Mouse (Mus musculus) limb, embryonic 11.5 days (tissue): Measurements from ENCODE around the gene Banf2. TPM values are rescaled to one million over a fixed set of nuclear protein-coding genes. Genes with fewer than 3 reads are reported as not detected.
A peak's percentile ranks its signal among the peaks of the same experiment; 100 is the strongest.

ENCODE experiments used
- ATAC-seq: fragments of 200-750 bp; cut with Nextera tagmentation; 2 replicates; pipeline ENCODE4 v1.8.0; 2017; ENCODE audit warnings: low read depth; ENCODE audit not compliant: insufficient number of reproducible peaks, low FRiP score, low TSS enrichment
- DNase-seq: peaks from one replicate; pipeline ENCODE4 v3.0.0-alpha.2; 2015; ENCODE audit warnings: low spot score
- H3K27ac ChIP-seq: fragments of 300-500 bp; sonication (generic); replicated peaks from 2 replicates; pipeline ENCODE4 v1.5.1; 2014; ENCODE audit warnings: low read depth, mild to moderate bottlenecking, low read length
- H3K27me3 ChIP-seq: fragments of 300-500 bp; sonication (generic); 2 replicates; pipeline ENCODE4 v1.6.1; 2014; ENCODE audit warnings: mild to moderate bottlenecking, low read length, mixed read lengths; ENCODE audit not compliant: control insufficient read depth, insufficient read depth
- H3K36me3 ChIP-seq: fragments of 300-500 bp; sonication (generic); 2 replicates; pipeline ENCODE4 v1.6.1; 2014; ENCODE audit warnings: mild to moderate bottlenecking, low read length, moderate library complexity, mixed read lengths; ENCODE audit not compliant: control insufficient read depth, insufficient read depth
- H3K4me1 ChIP-seq: fragments of 300-500 bp; sonication (generic); 2 replicates; pipeline ENCODE4 v1.6.1; 2014; ENCODE audit warnings: low read length, mixed read lengths; ENCODE audit not compliant: control insufficient read depth, insufficient read depth
- H3K4me2 ChIP-seq: fragments of 300-500 bp; sonication (generic); 2 replicates; pipeline ENCODE4 v1.6.1; 2014; ENCODE audit warnings: low read depth, mild to moderate bottlenecking, moderate library complexity; ENCODE audit not compliant: severe bottlenecking
- H3K4me3 ChIP-seq: fragments of 300-500 bp; sonication (generic); 2 replicates; pipeline ENCODE4 v1.5.1; 2014; ENCODE audit warnings: low read depth, low read length
- H3K9ac ChIP-seq: fragments of 300-500 bp; sonication (generic); 2 replicates; pipeline ENCODE4 v1.6.1; 2014; ENCODE audit warnings: mild to moderate bottlenecking, low read length
- H3K9me3 ChIP-seq: fragments of 300-500 bp; sonication (generic); 2 replicates; pipeline ENCODE4 v1.6.1; 2016; ENCODE audit warnings: low read length; ENCODE audit not compliant: control insufficient read depth
- WGBS: fragments of 180-500 bp; shearing (Covaris S2); extraction: QIAGEN DNeasy Blood & Tissue Kit; methylation state at CpG from one replicate; pipeline ENCODE4 v1.1.7; 2014; 5-methylcytosine and 5-hydroxymethylcytosine counted together
- polyA plus RNA-seq: library from polyadenylated mRNA; unstranded; fragments of >200 nt; fragmentation: Nextera tagmentation; extraction: Ambion mirVana; gene quantifications from 2 replicates; pipeline ENCODE4 v1.2.1, GENCODE M21; 2014

The Banf2 gene
- polyA plus RNA-seq, 1 experiment from 2014 or later: not detected

DNA sequence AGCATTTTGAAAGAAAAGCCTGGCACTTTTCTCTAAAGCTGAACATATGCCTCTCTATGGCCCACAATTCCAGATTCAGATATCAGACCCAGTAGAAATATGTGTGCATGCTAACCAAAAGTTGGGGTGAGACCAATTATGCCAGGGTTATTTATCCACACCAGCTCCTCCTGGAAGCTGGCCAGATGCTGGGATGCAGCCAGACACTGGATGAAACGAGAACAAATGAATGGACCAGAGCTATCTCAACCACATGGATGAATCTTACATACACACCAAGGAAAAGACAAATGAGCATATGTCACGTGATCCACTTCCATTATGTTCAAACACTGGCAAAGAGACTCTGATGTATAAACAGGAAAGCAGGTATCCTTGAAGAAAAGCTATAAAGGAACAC lies 29.3 kb upstream of the Banf2 start:
- Histone ChIP-seq H3K9ac (no peak overlapping the region), H3K4me2 (no peak overlapping the region), H3K27ac (no peak overlapping the region), H3K27me3 (no peaks in the 10 kb centered on the region), H3K4me1 (no peaks in the 10 kb centered on the region; the same call in 1 of the 2 replicates), H3K36me3 (no peaks in the 10 kb centered on the region), H3K9me3 (no peaks in the 10 kb centered on the region), H3K4me3 (no peak overlapping the region)
- ATAC-seq (no peak), DNase-seq (no peak)
- 82% methylated on average over 2 of the region's 2 CpGs for WGBS

DNA sequence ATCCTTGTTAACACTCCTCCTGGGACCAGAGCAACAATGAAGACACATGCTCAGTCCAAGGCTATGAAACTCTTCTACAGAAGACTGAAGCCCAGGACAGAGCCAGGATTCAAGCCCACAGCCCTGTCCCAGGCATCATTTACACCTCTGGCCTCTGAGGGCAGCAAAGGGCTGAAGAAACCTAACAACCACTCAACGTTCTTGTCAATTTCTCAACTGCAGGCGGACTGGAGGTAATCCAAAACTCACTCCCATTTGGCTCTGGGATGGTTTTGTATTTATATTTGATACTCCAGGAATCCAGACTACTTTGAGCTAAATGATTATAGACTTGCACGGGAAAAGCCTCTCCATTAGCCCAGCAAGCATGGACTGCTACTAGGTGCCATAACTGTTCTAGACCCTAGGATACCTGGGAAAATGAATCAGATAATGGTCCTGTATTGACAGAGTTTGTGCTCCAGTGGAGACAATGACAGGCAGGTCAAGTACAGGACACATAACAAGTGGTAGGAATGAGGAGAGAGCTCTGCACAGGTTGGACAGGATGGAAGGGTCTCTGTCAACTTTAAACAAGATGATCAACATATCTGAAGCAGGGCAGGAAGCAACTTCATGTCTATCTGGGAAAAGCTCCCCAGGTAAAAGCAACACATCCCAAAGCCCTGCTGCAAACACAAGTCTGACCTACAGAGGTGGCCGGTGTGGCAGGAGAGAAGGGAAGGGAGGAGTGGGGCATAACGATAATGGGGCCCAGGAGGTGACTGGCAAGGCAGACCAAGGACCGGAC lies 27.5 kb upstream of the Banf2 start:
- Histone ChIP-seq H3K4me1 (peaks cover 2% of the 10 kb centered on the region; the same call in 1 of the 2 replicates), H3K27me3 (no peaks in the 10 kb centered on the region), H3K36me3 (no peaks in the 10 kb centered on the region), H3K27ac (no peak overlapping the region), H3K4me2 (no peak overlapping the region), H3K9ac (no peak overlapping the region), H3K9me3 (no peaks in the 10 kb centered on the region), H3K4me3 (no peak overlapping the region)
- 82% methylated on average over 6 of the region's 6 CpGs for WGBS
- no peak for DNase-seq
- no peak for ATAC-seq

DNA sequence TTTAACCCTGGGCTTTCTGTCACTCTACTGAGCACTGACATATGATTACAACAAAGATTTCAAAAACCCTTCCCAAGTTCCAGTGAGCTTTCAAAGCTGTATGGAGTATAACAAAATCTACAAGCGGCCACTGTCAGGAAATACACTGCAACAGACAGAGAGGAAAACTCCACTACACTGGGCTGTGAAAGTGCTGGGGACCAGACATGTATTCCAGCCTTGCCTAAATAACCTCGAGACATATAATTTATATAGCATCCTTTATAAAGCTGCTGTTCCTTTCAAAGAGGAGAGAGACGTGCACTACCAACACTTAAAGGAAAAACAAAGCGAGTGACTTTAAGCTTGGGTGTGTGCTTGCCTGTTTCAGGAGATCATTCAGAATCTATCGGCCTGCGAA lies 26.2 kb upstream of the Banf2 start:
- H3K4me3 ChIP-seq: no peak overlapping the region
- H3K4me1 ChIP-seq: peaks cover 2% of the 10 kb centered on the region; the same call in 1 of the 2 replicates
- no peaks in the 10 kb centered on the region for H3K9me3 ChIP-seq
- H3K4me2 ChIP-seq: no peak overlapping the region
- H3K36me3 ChIP-seq: no peaks in the 10 kb centered on the region
- DNase-seq (no peak), ATAC-seq (no peak)
- H3K27ac ChIP-seq: no peak overlapping the region
- H3K9ac ChIP-seq: no peak overlapping the region
- no peaks in the 10 kb centered on the region for H3K27me3 ChIP-seq
- WGBS: 93% methylated on average over 6 of the region's 6 CpGs

DNA sequence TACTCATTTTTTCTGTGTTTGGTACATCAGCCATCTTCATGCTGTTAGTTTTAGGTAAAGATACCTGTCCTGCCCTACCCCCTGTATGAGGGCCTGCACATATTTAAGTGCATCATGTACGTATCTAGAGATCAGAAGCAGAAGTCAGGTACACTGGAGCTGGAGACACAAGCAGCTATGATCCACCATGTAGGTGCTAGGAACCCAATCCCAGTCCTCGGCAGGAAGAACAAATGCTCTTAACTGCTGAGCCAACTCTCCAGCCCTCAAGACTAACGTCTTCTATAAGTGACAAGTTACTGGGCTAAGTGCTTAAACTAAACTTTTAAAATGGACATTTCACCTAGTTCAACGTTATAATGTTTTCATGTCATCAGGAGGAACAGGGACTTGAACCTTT lies 25.6 kb upstream of the Banf2 start:
- no peak overlapping the region for H3K9ac ChIP-seq
- no peak overlapping the region for H3K4me3 ChIP-seq
- H3K27me3 ChIP-seq: no peaks in the 10 kb centered on the region
- no peaks in the 10 kb centered on the region for H3K36me3 ChIP-seq
- H3K9me3 ChIP-seq: no peaks in the 10 kb centered on the region
- 89% methylated on average over 4 of the region's 4 CpGs for WGBS
- H3K4me2 ChIP-seq: no peak overlapping the region
- H3K27ac ChIP-seq: no peak overlapping the region
- peaks cover 2% of the 10 kb centered on the region; the same call in 1 of the 2 replicates for H3K4me1 ChIP-seq
- DNase-seq (no peak), ATAC-seq (no peak)

DNA sequence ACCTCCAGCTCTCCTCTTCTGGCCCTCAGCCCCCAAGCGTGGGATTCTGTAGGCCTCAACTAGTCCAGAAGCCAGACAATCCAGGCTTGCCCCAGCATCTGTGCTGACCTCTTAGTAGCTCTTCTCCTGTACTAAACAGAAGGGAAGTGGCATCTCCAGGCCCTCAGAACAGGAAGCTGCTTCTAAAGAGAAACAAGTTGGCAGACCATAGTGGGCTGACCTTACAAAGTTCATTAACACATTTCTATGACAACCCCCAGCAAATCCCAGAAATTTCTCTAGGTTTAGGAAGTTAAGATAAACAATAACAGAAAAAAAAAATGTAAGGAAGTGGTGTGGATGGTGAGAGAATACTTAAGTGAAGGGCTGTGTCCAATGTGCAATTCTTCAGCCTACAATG lies 23.8 kb upstream of the Banf2 start:
- WGBS: 85% methylated on average over 1 of the region's 1 CpGs
- H3K9ac ChIP-seq: no peak overlapping the region
- no peaks in the 10 kb centered on the region for H3K36me3 ChIP-seq
- H3K4me2 ChIP-seq: no peak overlapping the region; the same call in 1 of the 2 replicates
- H3K27me3 ChIP-seq: no peaks in the 10 kb centered on the region
- peaks cover 2% of the 10 kb centered on the region; the same call in 1 of the 2 replicates for H3K4me1 ChIP-seq
- H3K27ac ChIP-seq: no peak overlapping the region
- no peak overlapping the region for H3K4me3 ChIP-seq
- H3K9me3 ChIP-seq: no peaks in the 10 kb centered on the region
- DNase-seq (no peak), ATAC-seq (no peak)

DNA sequence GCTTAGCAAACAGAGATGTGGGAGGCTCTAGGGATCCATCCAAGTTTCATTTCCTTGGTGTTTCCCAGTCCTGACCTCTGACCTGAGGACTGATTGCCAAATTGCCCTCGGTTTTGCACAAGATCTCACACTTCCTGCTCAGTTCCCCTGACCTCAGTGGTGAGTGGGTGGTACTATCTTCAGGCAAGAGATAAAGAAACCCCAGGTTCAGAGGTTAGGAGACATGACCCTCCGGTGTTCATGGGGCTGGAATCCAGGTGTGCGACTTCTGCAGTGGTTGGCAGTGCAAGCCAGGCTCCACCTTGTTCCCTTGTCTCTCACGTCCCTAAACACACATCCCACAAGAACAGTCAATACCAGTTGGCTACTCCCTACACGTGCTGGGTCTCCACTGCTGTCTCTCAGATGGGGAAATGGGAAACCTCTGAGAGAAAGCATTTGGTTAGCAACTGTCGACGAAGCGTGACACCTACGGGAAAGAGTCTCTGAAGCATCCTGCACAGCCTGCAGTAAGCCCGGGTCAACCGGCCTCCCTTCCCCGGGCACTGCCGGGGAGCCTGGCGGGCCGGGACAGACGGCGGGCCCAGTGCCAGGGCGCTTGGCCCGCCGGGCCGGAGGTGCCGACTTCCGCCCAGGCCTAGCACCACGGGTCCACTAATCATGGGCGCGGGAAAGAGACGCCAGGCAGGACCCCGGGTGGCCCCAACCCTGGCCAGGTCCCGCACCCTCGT lies 23.1 kb upstream of the Banf2 start:
- no peaks in the 10 kb centered on the region for H3K27me3 ChIP-seq
- peak overlapping the region; percentile 87 for H3K9ac ChIP-seq
- H3K4me3 ChIP-seq: peak overlapping the region; percentile 83
- WGBS: 1% methylated on average over 30 of the region's 30 CpGs
- peak overlapping the region; percentile 89; the same call in 1 of the 2 replicates for H3K27ac ChIP-seq
- peak overlapping the region; percentile 75 for H3K4me2 ChIP-seq
- H3K4me1 ChIP-seq: peaks cover 2% of the 10 kb centered on the region; the same call in 1 of the 2 replicates
- no peaks in the 10 kb centered on the region for H3K36me3 ChIP-seq
- ATAC-seq (0 out of 2 replicates have a peak, but pooled peaks have one; percentile 10), DNase-seq (no peak)
- H3K9me3 ChIP-seq: no peaks in the 10 kb centered on the region

DNA sequence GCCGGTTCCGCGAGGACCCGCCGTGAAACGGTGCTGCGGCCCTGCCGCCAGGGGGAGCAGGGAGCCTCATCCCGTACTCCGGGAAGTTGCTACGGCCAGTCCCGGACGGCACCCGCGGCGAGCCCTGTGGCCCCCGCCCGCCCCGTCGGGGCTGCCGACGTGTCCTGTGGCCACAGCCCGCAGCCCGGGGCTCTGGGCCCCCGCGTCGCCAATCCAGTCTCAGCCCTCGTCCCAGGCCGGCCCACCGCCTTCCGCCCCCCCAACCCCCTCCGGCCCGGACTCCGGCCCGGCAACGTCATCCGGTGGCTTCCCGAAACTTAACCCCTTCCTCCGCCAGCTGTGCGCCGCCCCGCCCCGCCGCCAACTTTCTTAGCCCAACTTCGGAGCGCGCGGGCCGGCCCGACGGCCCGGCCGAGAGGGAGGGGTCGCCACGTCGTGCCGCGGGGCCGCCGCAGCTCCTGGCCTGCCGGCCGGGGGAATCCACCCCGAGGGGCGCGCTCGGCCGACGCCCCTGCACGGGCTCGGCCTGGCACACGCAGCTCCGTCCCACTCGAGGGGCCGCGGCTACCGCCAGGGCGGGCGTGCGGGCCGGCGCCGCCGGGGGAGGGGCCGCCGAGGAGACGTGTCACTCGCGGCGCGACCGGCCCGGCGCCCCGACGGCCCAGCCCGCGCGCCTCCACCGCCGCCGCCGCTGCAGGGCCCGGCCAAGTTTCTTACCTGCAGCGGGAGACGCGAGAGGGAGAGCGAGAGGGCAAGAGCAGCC lies 22.4 kb upstream of the Banf2 start:
- H3K27me3 ChIP-seq: no peaks in the 10 kb centered on the region
- H3K27ac ChIP-seq: peak overlapping the region; percentile 89
- no peaks in the 10 kb centered on the region for H3K9me3 ChIP-seq
- DNase-seq (peak; percentile 87), ATAC-seq (peak; percentile 21; the same call in 1 of the 2 replicates)
- under 1% methylated on average over 41 of the region's 107 CpGs for WGBS
- peak overlapping the region; percentile 83 for H3K4me3 ChIP-seq
- no peaks in the 10 kb centered on the region for H3K36me3 ChIP-seq
- H3K4me2 ChIP-seq: peak overlapping the region; percentile 75
- peaks cover 2% of the 10 kb centered on the region; the same call in 1 of the 2 replicates for H3K4me1 ChIP-seq
- peak overlapping the region; percentile 87 for H3K9ac ChIP-seq

DNA sequence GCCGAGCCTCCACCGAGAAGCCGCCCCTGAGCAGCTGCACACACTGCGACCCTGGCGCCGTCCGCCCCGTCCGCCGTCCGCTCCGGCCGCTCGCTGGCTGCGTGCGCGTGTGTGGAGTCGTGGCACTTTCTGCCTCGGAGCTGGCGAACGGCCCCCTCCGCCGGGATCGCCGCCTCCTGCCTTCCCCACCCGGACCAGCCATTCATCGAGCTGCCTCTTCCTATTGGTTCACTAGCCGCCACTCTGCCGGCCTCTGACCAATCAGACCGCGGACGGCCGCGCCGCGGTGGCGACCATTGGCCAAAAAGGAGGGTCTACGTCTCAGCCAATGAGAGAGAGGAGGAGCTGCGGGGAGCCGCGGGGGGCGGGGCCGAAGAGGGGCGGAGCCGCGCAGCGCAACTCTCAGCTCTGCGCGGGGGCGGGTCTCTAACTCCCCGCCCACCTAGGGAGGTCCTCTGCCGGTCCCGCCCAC lies 21.7 kb upstream of the Banf2 start, which contains the start of gene Rrbp1:
Gene Rrbp1, minus strand, starts transcription at position 184 of the 472 bp plus-strand sequence.
- H3K9ac ChIP-seq: peak within 1 kb of the TSS; percentile 87
- no peaks in the 10 kb centered on the region for H3K27me3 ChIP-seq
- peak within 1 kb of the TSS; percentile 75 for H3K4me2 ChIP-seq
- WGBS: 0% methylated on average over 51 of the region's 53 CpGs
- no peaks in the 10 kb centered on the region for H3K9me3 ChIP-seq
- ATAC-seq: peak; percentile 98
- peak within 1 kb of the TSS; percentile 89 for H3K27ac ChIP-seq
- no peaks in the 10 kb centered on the region for H3K36me3 ChIP-seq
- peak; percentile 98 for DNase-seq
- H3K4me3 ChIP-seq: peak within 1 kb of the TSS; percentile 83
- peaks cover 2% of the 10 kb centered on the region; the same call in 1 of the 2 replicates for H3K4me1 ChIP-seq
